Mouse (Mus musculus) liver, embryonic 16.5 days (tissue): ENCODE measurements around the gene Rbm44. TPM values are rescaled to one million over a fixed set of nuclear protein-coding genes. Genes with fewer than 3 reads are reported as not detected.

Source experiments
- ATAC-seq: fragments of 200-750 bp; cut with Nextera tagmentation; 2 replicates; pipeline ENCODE4 v1.8.0; 2017; ENCODE audit warnings: low read depth, mild to moderate bottlenecking, moderate number of reproducible peaks, moderate library complexity
- H3K27ac ChIP-seq: fragments of 300-500 bp; sonication (generic); 2 replicates; pipeline ENCODE4 v1.5.1; 2014; ENCODE audit warnings: mild to moderate bottlenecking, low read length
- H3K27me3 ChIP-seq: fragments of 300-500 bp; sonication (generic); 2 replicates; pipeline ENCODE4 v1.6.1; 2014; ENCODE audit warnings: low read depth, low read length, mixed read lengths; ENCODE audit not compliant: control insufficient read depth, insufficient read depth
- H3K36me3 ChIP-seq: fragments of 300-500 bp; sonication (generic); 2 replicates; pipeline ENCODE4 v1.6.1; 2014; ENCODE audit warnings: mild to moderate bottlenecking; ENCODE audit not compliant: control insufficient read depth, insufficient read depth
- H3K4me1 ChIP-seq: fragments of 300-500 bp; sonication (generic); 2 replicates; pipeline ENCODE4 v1.6.1; 2014; ENCODE audit warnings: low read depth, low read length, mixed read lengths; ENCODE audit not compliant: control insufficient read depth
- H3K4me2 ChIP-seq: fragments of 300-500 bp; sonication (generic); 2 replicates; pipeline ENCODE4 v1.6.1; 2014; ENCODE audit warnings: low read depth, low read length, mixed read lengths
- H3K4me3 ChIP-seq: fragments of 300-500 bp; sonication (generic); 2 replicates; pipeline ENCODE4 v1.5.1; 2014; ENCODE audit warnings: low read depth, mild to moderate bottlenecking, low read length
- H3K9ac ChIP-seq: fragments of 300-500 bp; sonication (generic); 2 replicates; pipeline ENCODE4 v1.6.1; 2014; ENCODE audit warnings: low read depth, low read length
- H3K9me3 ChIP-seq: fragments of 300-500 bp; sonication (generic); replicated peaks from 2 replicates; pipeline ENCODE4 v1.6.1; 2016; ENCODE audit warnings: low read length; ENCODE audit not compliant: control insufficient read depth
- WGBS: fragments of 180-500 bp; shearing (Covaris S2); extraction: QIAGEN DNeasy Blood & Tissue Kit; methylation state at CpG from one replicate; pipeline ENCODE4 v1.1.7; 2014; ENCODE audit not compliant: insufficient replicate concordance; 5-methylcytosine and 5-hydroxymethylcytosine counted together
- polyA plus RNA-seq: library from polyadenylated mRNA; unstranded; fragments of >200 nt; fragmentation: Nextera tagmentation; extraction: Ambion mirVana; gene quantifications from 2 replicates; pipeline ENCODE4 v1.2.1, GENCODE M21; 2015

Gene Rbm44
- polyA plus RNA-seq, 1 experiment from 2014 or later: 0.63 TPM

DNA sequence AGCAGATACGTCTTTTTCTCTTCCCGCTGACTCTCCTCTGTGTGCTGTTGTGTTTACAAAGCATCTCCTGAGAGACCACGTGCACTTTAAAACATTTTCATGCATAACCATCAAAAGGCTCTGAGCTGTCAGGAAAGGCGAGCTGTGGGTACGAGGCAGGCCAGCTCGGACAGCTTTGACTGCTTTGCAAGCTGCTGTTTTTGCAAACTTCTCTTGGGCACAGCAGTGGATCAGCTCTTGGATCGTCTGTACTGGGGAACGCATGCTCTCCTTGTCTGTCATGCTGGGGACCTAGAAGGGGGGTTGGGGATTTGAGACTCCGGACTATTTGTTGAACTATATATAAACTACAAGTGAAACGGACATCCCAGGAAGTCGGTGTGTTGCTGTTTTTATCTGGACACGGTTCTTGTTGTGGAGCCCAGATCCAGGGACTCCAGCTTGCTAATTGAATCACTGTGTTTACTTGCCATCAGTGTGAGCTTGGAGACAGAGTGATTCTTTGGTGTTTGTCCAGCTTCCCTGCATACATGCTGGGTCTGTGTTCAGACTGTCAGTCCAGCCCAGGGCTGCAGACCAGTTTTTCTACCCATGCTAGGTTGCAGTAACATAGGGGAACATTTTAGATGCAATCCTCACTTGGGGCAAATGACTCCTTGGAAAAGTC, 37.0 kb downstream of the Rbm44 start:
- Histone ChIP-seq H3K9me3 (no peaks in the 10 kb centered on the region), H3K4me2 (no peak overlapping the region), H3K4me3 (no peak overlapping the region), H3K4me1 (peaks cover 8% of the 10 kb centered on the region), H3K36me3 (no peaks in the 10 kb centered on the region), H3K27me3 (peaks cover 21% of the 10 kb centered on the region), H3K9ac (no peak overlapping the region), H3K27ac (no peak overlapping the region)
- no peak for ATAC-seq
- WGBS: 21% methylated on average over 12 of the region's 12 CpGs

DNA sequence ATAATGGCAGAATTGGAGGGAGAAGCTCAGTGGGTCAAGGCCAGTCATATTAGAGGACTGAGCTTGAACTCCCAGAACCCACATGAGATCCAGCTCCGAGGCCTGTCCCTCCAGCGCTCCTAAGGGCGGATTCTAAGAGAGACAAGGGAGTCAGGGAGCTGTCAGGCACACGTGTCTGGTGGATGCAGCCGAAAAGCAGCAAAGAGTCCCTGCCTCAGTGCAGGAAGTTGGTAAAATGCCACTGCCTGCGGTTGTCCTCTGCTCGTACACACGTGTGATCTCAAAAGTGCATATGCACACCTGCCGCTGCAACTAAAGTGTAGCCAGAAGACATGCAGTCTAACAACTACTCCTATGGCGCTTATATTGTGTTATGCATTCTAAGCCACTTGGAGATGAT, 38.4 kb downstream of the Rbm44 start:
- Histone ChIP-seq H3K4me1 (peaks cover 12% of the 10 kb centered on the region), H3K27ac (no peak overlapping the region), H3K9me3 (no peaks in the 10 kb centered on the region), H3K27me3 (peaks cover 21% of the 10 kb centered on the region), H3K36me3 (no peaks in the 10 kb centered on the region), H3K4me3 (no peak overlapping the region), H3K4me2 (no peak overlapping the region), H3K9ac (no peak overlapping the region)
- WGBS: 61% methylated on average over 10 of the region's 10 CpGs
- ATAC-seq: no peak

DNA sequence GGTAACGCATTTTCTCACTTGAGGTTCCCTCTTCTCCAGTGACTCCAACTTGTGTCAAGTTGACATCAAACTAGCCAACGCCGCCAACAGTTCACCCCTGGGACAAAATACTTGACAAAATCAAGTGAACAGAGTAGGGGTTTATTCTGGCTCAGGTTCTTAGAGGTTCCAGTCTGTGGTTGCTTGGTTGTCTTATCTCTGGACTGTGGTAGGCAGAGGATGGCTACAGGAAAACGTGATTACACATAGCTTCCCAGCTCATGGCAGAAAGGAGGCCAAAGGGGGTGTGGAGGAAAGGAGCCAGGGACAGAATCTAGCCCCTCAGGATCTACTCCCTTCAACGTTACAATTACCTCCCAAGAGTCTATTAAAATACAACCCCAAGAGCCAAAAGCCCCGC, 41.8 kb downstream of the Rbm44 start:
- Histone ChIP-seq H3K9me3 (no peaks in the 10 kb centered on the region), H3K9ac (no peak overlapping the region), H3K4me3 (no peak overlapping the region), H3K36me3 (no peaks in the 10 kb centered on the region), H3K4me2 (no peak overlapping the region), H3K27me3 (no peaks in the 10 kb centered on the region), H3K27ac (peak overlapping the region; percentile 25; the same call in 1 of the 2 replicates), H3K4me1 (peaks cover 4% of the 10 kb centered on the region)
- WGBS: 48% methylated on average over 6 of the region's 6 CpGs
- no peak for ATAC-seq

DNA sequence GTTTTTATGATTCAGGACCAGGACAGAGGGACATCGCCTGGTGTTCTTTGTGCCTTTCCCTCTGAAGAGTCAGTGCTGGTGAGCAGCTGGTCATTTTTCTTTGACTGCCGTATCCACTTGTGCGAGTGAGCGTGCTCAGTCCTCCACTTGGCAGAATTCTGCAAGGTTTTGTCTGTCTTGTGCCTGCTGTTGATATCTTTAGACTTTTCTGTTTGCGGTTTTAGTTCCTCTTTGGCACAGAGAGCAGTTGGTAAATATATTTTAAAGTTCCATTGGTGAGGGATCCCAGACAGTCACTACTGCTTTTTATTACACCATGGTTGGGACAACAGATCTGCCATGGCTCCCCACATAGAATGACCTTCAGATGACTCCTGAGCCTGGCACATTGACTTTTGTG, 42.4 kb downstream of the Rbm44 start:
- no peak overlapping the region for H3K4me2 ChIP-seq
- peak; percentile 22; the same call in 1 of the 2 replicates for ATAC-seq
- H3K36me3 ChIP-seq: no peaks in the 10 kb centered on the region
- no peaks in the 10 kb centered on the region for H3K27me3 ChIP-seq
- H3K27ac ChIP-seq: peak overlapping the region; percentile 25
- no peak overlapping the region for H3K4me3 ChIP-seq
- 25% methylated on average over 5 of the region's 5 CpGs for WGBS
- no peaks in the 10 kb centered on the region for H3K9me3 ChIP-seq
- peaks cover 4% of the 10 kb centered on the region for H3K4me1 ChIP-seq
- no peak overlapping the region for H3K9ac ChIP-seq

DNA sequence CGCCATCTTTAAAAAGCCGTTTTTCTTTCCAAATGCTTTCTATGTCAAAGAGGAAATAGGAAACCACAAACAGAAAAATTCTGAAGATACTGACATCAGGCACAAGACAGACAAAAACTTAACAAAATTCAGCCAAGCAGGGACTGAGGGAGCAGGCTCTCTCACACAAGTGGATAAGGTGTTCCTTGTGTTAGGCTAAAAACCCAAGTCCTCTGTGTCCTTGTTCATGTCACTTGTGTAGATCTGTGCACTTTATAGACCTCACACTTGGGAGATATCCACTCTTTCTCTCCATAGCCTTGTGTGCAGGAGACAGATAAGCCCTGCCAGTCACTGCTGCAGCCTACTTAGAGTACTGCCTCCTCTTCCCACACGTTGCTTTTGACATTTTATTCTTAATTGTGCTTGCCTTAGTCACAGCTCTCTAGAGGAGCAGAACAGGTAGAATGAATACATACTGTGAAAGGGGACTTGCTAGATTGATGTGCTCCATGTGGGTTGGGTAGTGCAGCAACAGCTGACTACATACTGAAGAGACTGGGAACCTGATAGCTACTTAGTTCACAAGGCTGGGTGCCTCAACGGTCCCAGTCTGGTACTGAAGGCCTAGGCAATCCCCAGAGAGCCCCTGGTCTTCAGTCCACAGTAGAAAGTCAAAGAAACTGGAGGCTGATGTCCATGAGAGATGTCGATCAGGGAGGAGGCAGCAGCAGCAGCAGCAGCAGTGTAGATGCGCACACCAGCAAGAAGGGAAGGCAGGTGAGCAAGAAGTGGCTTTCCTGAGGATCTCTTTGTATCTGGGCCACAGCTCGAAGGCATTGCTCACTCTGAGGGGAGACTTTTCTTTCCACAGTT, 43.1 kb downstream of the Rbm44 start:
- Histone ChIP-seq H3K9ac (no peak overlapping the region), H3K27me3 (no peaks in the 10 kb centered on the region), H3K4me3 (no peak overlapping the region), H3K27ac (peak overlapping the region; percentile 42), H3K4me2 (no peak overlapping the region), H3K36me3 (no peaks in the 10 kb centered on the region), H3K9me3 (no peaks in the 10 kb centered on the region), H3K4me1 (peaks cover 4% of the 10 kb centered on the region)
- peak; percentile 75 for ATAC-seq
- 31% methylated on average over 7 of the region's 7 CpGs for WGBS

DNA sequence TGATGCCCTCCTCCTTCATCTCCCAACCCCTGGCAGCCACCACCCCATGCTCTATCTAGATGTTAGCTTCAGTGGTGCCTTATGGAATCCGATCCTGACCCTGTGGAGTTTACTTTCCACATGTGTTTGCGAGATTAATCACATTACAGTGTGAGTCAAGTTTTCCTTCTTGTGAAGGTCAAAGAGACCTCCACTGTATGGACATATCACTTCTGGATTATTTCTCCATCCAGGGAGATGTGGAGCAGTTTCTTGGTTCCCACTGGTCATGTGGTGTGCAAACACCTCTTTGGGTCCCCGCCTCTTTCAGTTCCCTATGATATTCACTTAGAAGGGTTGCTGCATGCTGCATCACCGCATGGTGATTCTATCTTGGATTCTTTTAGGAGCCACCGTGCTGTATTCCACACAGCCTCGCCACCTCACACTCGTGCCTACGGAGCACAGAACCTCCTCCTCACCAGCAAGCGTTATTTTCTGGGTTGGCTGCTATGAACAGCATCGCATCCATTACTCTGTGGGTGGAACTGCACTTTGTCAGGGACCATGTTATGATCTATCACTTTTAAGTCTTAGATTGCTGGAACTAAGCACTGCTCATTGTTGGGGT, 44.1 kb downstream of the Rbm44 start:
- H3K27me3 ChIP-seq: no peaks in the 10 kb centered on the region
- H3K9me3 ChIP-seq: no peaks in the 10 kb centered on the region
- no peak overlapping the region for H3K4me3 ChIP-seq
- no peak for ATAC-seq
- H3K4me2 ChIP-seq: no peak overlapping the region
- WGBS: 72% methylated on average over 10 of the region's 10 CpGs
- no peaks in the 10 kb centered on the region for H3K36me3 ChIP-seq
- no peak overlapping the region for H3K27ac ChIP-seq
- no peak overlapping the region for H3K9ac ChIP-seq
- H3K4me1 ChIP-seq: peaks cover 4% of the 10 kb centered on the region

DNA sequence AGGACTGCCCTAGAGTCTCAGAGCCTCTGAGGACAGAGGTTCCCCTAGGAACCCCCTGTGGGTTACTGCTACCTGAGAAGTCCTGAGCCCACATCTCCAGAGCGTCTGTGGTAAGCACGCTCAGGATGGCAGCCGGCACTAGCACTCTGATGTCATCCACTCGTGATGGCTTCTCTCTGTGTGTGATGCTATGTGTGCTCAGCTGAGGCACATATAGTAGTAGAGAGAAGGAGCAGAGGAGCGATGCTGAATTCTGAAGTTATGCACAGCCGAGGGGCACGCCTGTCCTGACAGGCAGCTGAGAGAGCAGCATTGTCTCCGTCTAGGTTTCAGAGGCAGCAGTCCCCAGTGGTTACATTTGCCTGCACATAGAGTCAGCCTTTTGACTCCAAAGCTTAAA, 47.3 kb downstream of the Rbm44 start:
- WGBS: 65% methylated on average over 8 of the region's 8 CpGs
- Histone ChIP-seq H3K4me2 (no peak overlapping the region), H3K4me1 (peaks cover 4% of the 10 kb centered on the region), H3K27ac (no peak overlapping the region), H3K4me3 (no peak overlapping the region), H3K27me3 (no peaks in the 10 kb centered on the region), H3K9ac (no peak overlapping the region), H3K36me3 (no peaks in the 10 kb centered on the region), H3K9me3 (no peaks in the 10 kb centered on the region)
- ATAC-seq: no peak

DNA sequence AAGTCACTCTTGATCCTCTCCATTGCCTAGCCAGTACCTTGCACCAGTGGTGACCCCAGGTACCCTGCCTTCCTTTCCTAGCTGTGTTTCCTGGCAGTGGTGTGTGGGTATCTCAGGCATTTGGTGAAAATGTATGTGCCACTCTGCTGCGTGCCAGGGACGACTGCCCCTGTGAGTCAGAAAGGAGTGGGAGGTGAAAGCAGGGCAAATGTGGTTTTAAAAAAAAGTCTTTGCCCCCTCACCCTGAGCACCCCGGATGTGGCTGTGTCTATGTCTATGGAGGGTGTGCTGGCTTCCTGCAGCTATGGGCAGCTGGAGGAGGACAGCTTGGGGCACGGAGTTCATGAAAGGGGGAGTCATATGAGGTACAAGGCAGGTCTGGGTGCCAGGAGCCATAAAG, 48.4 kb downstream of the Rbm44 start:
- Histone ChIP-seq H3K9me3 (no peaks in the 10 kb centered on the region), H3K27me3 (no peaks in the 10 kb centered on the region), H3K4me1 (peaks cover under 1% of the 10 kb centered on the region), H3K4me2 (no peak overlapping the region), H3K4me3 (no peak overlapping the region), H3K27ac (no peak overlapping the region), H3K9ac (no peak overlapping the region), H3K36me3 (no peaks in the 10 kb centered on the region)
- no peak for ATAC-seq
- WGBS: 37% methylated on average over 4 of the region's 4 CpGs

DNA sequence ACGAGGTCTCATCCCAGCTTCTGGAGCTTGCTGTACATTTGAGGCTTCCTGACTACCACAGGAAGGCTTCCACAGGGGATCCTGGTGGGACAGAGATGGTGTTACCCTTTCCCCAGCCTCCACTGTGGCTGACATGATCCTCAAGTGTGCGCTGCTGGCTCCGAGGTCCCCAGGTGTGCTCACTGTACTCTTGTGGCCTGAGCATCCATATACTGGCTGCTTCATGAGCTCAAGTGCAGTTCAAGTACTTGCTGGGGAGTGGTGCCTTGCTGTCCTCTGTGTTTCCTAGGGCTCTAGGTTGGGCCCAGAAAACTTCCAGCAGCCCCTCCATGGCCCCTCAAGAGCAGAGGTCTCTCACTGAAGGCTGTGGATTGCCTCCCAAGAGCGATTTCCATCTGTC, 48.8 kb downstream of the Rbm44 start:
- no peak for ATAC-seq
- Histone ChIP-seq H3K9me3 (no peaks in the 10 kb centered on the region), H3K36me3 (no peaks in the 10 kb centered on the region), H3K27me3 (no peaks in the 10 kb centered on the region), H3K4me1 (no peaks in the 10 kb centered on the region), H3K4me2 (no peak overlapping the region), H3K9ac (no peak overlapping the region), H3K4me3 (no peak overlapping the region), H3K27ac (no peak overlapping the region)
- WGBS: 61% methylated on average over 4 of the region's 4 CpGs
